Mouse (Mus musculus) hindbrain, embryonic 16.5 days (tissue): ENCODE data around the gene Fbxo2. TPM values are rescaled to one million over a fixed set of nuclear protein-coding genes. Genes with fewer than 3 reads are reported as not detected.

Source experiments
- ATAC-seq: fragments of 200-750 bp; cut with Nextera tagmentation; 2 replicates; pipeline ENCODE4 v1.8.0; 2017; ENCODE audit warnings: moderate TSS enrichment, moderate library complexity
- H3K27ac ChIP-seq: fragments of 300-500 bp; sonication (generic); 2 replicates; pipeline ENCODE4 v1.5.1; 2014; ENCODE audit warnings: low read depth, mild to moderate bottlenecking, control low read depth, low read length, moderate library complexity
- H3K27me3 ChIP-seq: fragments of 300-500 bp; sonication (generic); replicated peaks from 2 replicates; pipeline ENCODE4 v1.6.1; 2014; ENCODE audit warnings: low read length; ENCODE audit not compliant: control insufficient read depth, insufficient read depth
- H3K36me3 ChIP-seq: fragments of 300-500 bp; sonication (generic); 2 replicates; pipeline ENCODE4 v1.6.1; 2014; ENCODE audit warnings: mild to moderate bottlenecking, low read length, moderate library complexity, mixed read lengths; ENCODE audit not compliant: control insufficient read depth, insufficient read depth
- H3K4me1 ChIP-seq: fragments of 300-500 bp; sonication (generic); 2 replicates; pipeline ENCODE4 v1.6.1; 2014; ENCODE audit warnings: low read depth, low read length; ENCODE audit not compliant: control insufficient read depth, insufficient read depth
- H3K4me2 ChIP-seq: fragments of 300-500 bp; sonication (generic); 2 replicates; pipeline ENCODE4 v1.6.1; 2014; ENCODE audit warnings: mild to moderate bottlenecking, low read length, control low read depth, moderate library complexity
- H3K4me3 ChIP-seq: fragments of 300-500 bp; sonication (generic); 2 replicates; pipeline ENCODE4 v1.5.1; 2014; ENCODE audit warnings: mild to moderate bottlenecking, low read length, control low read depth, moderate library complexity
- H3K9ac ChIP-seq: fragments of 300-500 bp; sonication (generic); 2 replicates; pipeline ENCODE4 v1.6.1; 2014; ENCODE audit warnings: low read depth, mild to moderate bottlenecking, control low read depth, low read length, moderate library complexity
- H3K9me3 ChIP-seq: fragments of 300-500 bp; sonication (generic); 2 replicates; pipeline ENCODE4 v1.6.1; 2014; ENCODE audit warnings: mild to moderate bottlenecking, low read length, moderate library complexity; ENCODE audit not compliant: control insufficient read depth
- WGBS: fragments of 180-500 bp; shearing (Covaris S2); extraction: QIAGEN DNeasy Blood & Tissue Kit; methylation state at CpG from one replicate; pipeline ENCODE4 v1.1.7; 2014; 5-methylcytosine and 5-hydroxymethylcytosine counted together
- polyA plus RNA-seq: library from polyadenylated mRNA; unstranded; fragments of >200 nt; fragmentation: Nextera tagmentation; extraction: Ambion mirVana; gene quantifications from 2 replicates; pipeline ENCODE4 v1.2.1, GENCODE M21; 2015

Gene Fbxo2
- polyA plus RNA-seq, 1 experiment from 2014 or later: 31.1 TPM

DNA sequence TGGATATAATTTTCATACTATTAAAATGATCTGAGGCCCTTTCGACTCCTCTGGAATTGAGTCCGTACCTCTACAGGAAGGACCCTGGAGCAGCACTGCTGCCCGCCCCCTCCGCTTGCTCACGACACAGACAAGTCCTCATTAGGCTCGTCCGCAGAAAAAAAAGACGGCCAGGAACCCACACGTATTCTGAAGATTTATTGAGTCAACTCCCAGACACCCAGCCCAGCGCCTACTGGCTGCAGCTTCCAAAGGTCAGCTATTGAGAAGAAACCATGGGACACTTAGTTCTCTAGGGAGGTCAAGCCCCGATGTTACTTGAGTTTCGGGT lies 20.7 kb upstream of the Fbxo2 start:
- Histone ChIP-seq H3K36me3 (no peaks in the 10 kb centered on the region), H3K4me2 (peak overlapping the region; percentile 94), H3K9ac (peak overlapping the region; percentile 81), H3K9me3 (no peaks in the 10 kb centered on the region), H3K27ac (peak overlapping the region; percentile 91), H3K4me1 (peaks cover 10% of the 10 kb centered on the region), H3K27me3 (no peaks in the 10 kb centered on the region), H3K4me3 (peak overlapping the region; percentile 77)
- peak; percentile 18 for ATAC-seq
- WGBS: under 1% methylated on average over 12 of the region's 12 CpGs

DNA sequence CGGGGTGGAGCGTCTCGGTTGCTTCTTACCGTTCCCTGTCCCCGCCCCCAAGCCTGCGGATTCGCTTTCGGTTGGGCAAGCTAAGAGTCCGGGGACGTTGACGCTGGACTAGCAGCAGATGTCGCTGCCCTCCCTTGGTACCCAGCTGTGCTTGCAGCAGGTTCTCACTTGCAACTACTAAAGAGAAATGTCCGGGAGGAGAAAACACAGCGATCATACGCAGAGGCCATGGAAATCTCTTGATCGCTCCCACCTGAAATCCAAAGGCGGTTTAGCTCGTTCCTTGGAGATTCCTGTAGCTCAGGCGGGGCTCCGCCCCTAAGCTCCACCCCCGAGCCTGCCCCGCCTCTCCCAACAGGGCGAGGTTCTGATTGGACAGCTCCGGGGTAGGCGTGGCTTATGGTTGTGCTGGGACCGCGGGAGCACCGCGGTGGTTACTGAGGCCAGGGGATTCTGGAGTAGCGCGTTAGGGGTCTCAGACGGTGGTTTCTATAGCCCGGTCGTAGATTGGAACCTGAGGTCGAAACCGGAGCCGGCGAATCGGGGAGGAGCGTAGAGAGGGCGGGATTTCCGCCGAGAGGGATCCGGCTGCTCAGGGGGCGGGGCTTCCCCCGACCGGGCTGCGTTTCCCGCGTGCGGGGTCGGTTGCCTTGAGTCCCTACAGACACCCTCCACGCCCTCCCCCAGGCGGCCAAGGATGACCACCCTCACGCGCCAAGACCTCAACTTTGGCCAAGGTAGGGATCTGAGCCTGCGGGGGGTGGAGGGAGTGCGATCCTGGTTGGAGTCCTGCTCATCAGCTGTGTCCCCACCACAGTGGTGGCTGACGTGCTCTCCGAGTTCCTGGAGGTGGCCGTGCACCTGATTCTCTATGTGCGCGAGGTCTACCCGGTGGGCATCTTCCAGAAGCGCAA lies 20.1 kb upstream of the Fbxo2 start:
- under 1% methylated on average over 62 of the region's 65 CpGs for WGBS
- ATAC-seq: peak; percentile 94
- Histone ChIP-seq H3K4me2 (peak overlapping the region; percentile 94), H3K4me3 (peak overlapping the region; percentile 77), H3K36me3 (peaks cover 4% of the 10 kb centered on the region), H3K9ac (peak overlapping the region; percentile 81), H3K4me1 (peaks cover 10% of the 10 kb centered on the region), H3K9me3 (no peaks in the 10 kb centered on the region), H3K27ac (peak overlapping the region; percentile 91), H3K27me3 (no peaks in the 10 kb centered on the region)

DNA sequence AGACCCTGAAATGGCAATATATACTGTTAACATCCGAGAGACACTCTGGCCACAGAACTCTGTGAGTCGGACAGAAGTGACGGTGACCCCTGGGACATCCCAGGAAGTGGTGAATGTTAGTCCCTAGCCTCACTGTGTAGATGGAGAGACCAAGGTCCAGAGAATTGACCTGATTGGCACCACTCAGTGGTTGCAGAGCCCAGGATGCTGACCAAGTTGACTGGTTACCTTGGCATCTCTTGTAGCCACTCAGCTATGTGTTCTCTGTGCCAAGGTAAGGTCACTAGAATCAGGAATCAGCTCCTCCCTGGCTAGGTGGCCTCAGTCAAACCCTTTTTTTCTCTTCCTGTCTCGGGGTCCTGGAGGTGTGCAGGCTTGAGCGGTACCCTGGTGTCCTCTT lies 16.7 kb upstream of the Fbxo2 start:
- 84% methylated on average over 5 of the region's 5 CpGs for WGBS
- Histone ChIP-seq H3K9me3 (no peaks in the 10 kb centered on the region), H3K4me1 (peaks cover 10% of the 10 kb centered on the region), H3K27me3 (no peaks in the 10 kb centered on the region), H3K9ac (no peak overlapping the region), H3K4me3 (no peak overlapping the region), H3K36me3 (peaks cover 16% of the 10 kb centered on the region), H3K4me2 (no peak overlapping the region), H3K27ac (no peak overlapping the region)
- ATAC-seq: no peak

DNA sequence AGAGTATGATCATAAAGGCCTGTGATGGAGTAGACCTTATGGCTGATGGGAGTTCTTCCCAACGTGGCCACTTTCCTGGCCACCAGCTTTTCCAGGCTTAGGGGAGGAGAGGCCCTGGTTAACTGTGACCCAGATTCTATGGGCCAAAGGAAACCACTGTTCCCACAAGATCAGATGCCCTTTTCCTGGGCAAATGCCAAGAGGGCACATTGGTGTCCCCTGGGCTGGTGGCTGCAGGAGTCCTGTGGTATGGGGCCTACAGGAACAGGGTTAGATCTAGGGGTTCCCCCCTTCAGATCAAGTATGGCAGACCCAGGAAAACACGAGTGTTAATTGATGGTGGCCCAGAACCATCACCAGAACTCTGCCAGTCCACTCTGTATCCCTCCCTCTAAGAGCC lies 12.7 kb upstream of the Fbxo2 start:
- Histone ChIP-seq H3K4me2 (no peak overlapping the region), H3K9ac (no peak overlapping the region), H3K9me3 (no peaks in the 10 kb centered on the region), H3K27ac (no peak overlapping the region), H3K4me3 (no peak overlapping the region), H3K27me3 (no peaks in the 10 kb centered on the region), H3K36me3 (peaks cover 16% of the 10 kb centered on the region), H3K4me1 (peaks cover 4% of the 10 kb centered on the region)
- 85% methylated on average over 2 of the region's 2 CpGs for WGBS
- ATAC-seq: no peak

DNA sequence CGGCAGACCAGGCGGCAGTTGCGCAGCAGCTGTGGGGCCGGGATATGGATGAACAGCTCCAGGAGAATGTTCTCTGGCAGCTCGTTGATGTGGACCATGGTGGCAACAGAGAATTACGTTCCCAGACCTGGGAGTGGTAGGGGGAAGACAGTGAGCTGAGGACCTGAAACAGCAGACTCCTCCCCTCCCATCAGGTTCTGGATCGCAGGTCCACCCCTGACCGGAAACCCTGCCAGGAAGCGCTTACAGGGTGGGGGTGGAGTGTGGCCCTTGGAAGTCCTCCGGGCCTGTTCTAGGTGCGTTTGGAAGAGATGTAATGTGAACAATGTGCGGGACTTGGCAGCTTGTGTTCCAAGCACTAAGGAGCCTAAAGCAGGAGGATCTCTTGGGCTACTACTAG lies 10.9 kb upstream of the Fbxo2 start:
- WGBS: 67% methylated on average over 12 of the region's 12 CpGs
- Histone ChIP-seq H3K9me3 (no peaks in the 10 kb centered on the region), H3K4me3 (no peak overlapping the region), H3K36me3 (peaks cover 27% of the 10 kb centered on the region), H3K27me3 (no peaks in the 10 kb centered on the region), H3K4me1 (peaks cover 4% of the 10 kb centered on the region), H3K27ac (no peak overlapping the region), H3K9ac (no peak overlapping the region), H3K4me2 (no peak overlapping the region)
- ATAC-seq: no peak

DNA sequence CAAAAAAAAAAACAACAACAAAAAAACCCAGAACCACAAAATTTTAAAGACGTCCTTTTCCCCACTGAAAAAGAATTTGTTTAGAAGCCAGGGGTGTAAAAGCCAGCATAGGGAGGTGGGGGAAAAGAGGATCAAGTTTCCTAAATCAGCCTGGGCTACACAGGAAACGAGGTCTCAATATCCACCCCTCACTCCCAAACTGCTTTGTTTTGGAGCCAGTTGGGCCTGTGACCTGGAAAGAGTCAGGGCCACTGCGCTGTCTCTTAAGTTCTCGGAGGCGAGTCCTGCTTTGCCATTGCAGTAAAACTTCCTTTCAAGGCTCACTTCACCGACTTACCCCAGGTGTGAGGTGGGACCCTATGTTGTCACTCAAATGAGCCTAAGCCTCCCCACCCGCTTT lies 10.2 kb upstream of the Fbxo2 start:
- Histone ChIP-seq H3K9me3 (no peaks in the 10 kb centered on the region), H3K9ac (no peak overlapping the region), H3K4me1 (peaks cover 4% of the 10 kb centered on the region)

DNA sequence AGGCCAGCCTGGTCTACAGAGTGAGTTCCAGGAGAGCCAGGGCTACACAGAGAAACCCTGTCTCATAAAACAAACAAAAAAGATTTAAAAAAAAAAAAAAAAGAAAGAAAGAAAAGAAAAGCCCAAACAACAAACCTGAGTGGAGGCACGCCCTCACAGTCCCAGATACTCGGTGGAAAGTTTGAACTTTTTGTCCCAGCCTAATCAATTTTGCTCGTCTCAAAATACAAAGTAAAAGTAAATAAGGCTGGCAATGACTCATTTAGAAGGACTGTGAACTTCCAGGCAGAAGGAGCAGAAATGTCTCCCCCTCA lies 9.5 kb upstream of the Fbxo2 start:
- peaks cover 4% of the 10 kb centered on the region for H3K4me1 ChIP-seq
- H3K4me2 ChIP-seq: peak overlapping the region; percentile 96
- no peaks in the 10 kb centered on the region for H3K27me3 ChIP-seq
- peaks cover 25% of the 10 kb centered on the region for H3K36me3 ChIP-seq
- peak overlapping the region; percentile 94 for H3K27ac ChIP-seq
- no peaks in the 10 kb centered on the region for H3K9me3 ChIP-seq
- 39% methylated on average over 3 of the region's 3 CpGs for WGBS
- H3K9ac ChIP-seq: peak overlapping the region; percentile 83
- peak overlapping the region; percentile 59 for H3K4me3 ChIP-seq
- ATAC-seq: no peak

More for the DNA sequence above, 10.2 kb upstream of the Fbxo2 start:
- Histone ChIP-seq H3K27me3 (no peaks in the 10 kb centered on the region), H3K36me3 (peaks cover 25% of the 10 kb centered on the region), H3K4me2 (no peak overlapping the region), H3K27ac (no peak overlapping the region), H3K4me3 (no peak overlapping the region)
- WGBS: 71% methylated on average over 7 of the region's 7 CpGs
- no peak for ATAC-seq

DNA sequence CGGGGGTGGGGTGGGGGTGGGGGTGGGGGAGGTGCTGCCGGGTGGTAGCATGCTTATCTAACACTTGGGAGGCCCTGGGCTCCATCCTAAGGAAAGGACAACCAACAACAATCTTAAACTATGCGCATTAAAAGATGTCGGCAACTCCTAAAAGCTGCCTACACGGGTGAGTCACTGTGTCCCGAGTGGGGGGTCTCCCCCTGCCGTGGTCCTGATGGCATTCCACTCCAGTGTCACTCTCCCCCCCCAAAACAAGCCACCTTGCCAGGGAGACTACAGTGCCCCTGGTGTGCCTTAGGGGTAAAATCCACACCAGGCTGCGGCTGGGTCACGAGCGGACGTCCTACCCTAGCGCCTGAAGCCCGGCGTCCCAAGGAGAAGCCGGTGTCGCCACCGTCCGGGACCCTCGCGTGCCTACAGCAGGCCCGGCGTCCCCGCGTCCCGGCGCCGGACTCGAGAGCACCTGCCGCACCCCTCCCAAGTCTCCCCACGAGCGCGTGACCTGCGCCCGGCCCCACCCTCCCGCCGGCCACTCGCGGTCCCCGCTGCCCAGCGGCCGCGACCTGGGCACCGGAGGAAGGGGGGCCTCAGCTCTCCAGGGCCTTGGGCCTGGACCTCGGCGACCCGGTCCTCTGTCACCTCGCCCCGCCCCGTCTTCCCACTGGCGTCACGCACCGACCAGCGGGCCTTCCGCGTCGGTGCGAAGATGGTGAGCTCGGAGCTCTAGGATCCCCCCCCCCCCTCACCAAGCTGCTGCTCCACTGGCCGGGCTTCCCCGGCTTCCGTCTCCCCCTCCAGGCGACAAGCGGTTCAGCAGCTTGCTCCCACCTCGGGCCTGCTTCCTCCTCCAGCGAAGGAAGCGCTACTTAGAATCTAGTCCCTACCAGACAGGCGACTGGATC lies 8.9 kb upstream of the Fbxo2 start, which contains the start of gene Fbxo6:
TSS of gene Fbxo6 (minus strand) at position 874 of the 902 bp plus-strand sequence.
- peak within 1 kb of the TSS; percentile 94 for H3K27ac ChIP-seq
- 1% methylated on average over 37 of the region's 67 CpGs for WGBS
- peak within 1 kb of the TSS; percentile 59 for H3K4me3 ChIP-seq
- H3K9ac ChIP-seq: peak within 1 kb of the TSS; percentile 83
- H3K27me3 ChIP-seq: no peaks in the 10 kb centered on the region
- H3K9me3 ChIP-seq: no peaks in the 10 kb centered on the region
- peak; percentile 92 for ATAC-seq
- H3K4me2 ChIP-seq: peak within 1 kb of the TSS; percentile 96
- H3K36me3 ChIP-seq: peaks cover 27% of the 10 kb centered on the region
- H3K4me1 ChIP-seq: peaks cover 4% of the 10 kb centered on the region

DNA sequence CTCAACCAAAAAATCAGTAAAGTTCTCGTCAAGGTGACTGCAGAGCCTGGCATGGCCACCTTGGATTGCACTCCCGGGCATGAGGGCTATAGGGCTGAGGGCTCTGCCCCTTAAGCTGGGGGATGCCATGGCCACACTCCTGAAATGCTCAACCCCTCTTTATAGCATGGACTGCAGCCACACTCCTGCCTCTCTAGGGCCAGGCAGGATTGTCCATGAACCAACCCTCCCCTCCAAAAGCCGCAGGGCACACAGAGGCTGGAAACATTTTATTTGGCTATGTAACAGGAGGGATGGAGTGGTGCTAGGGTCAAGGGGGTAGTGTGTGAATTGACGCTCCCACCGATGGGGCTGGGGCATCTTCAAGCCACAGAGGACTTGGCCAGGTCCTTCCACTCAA lies 7.9 kb upstream of the Fbxo2 start:
- Histone ChIP-seq H3K27me3 (no peaks in the 10 kb centered on the region), H3K9me3 (no peaks in the 10 kb centered on the region), H3K4me2 (no peak overlapping the region), H3K4me3 (no peak overlapping the region), H3K4me1 (peaks cover 4% of the 10 kb centered on the region), H3K36me3 (peaks cover 30% of the 10 kb centered on the region), H3K9ac (no peak overlapping the region; the same call in 1 of the 2 replicates), H3K27ac (no peak overlapping the region)
- no peak for ATAC-seq
- WGBS: 84% methylated on average over 5 of the region's 5 CpGs
